Mouse (Mus musculus) limb, embryonic 15.5 days (tissue): ENCODE measurements around the gene Eif2b4. TPM values are rescaled to one million over a fixed set of nuclear protein-coding genes. Genes with fewer than 3 reads are reported as not detected.
"Not testable (repeated sequence)": the region's sequence is repeated elsewhere in the genome, so short reads cannot be mapped to it uniquely, and the experiment has no call there.

Experiments used
- ATAC-seq: fragments of 200-750 bp; cut with Nextera tagmentation; 2 replicates; pipeline ENCODE4 v1.8.0; 2017; ENCODE audit warnings: low read depth, moderate TSS enrichment; ENCODE audit not compliant: insufficient number of reproducible peaks, low FRiP score, low TSS enrichment
- H3K27ac ChIP-seq: fragments of 300-500 bp; sonication (generic); 2 replicates; pipeline ENCODE4 v1.5.1; 2015; ENCODE audit warnings: moderate library complexity, mild to moderate bottlenecking, inconsistent platforms
- H3K27me3 ChIP-seq: fragments of 300-500 bp; sonication (generic); 2 replicates; pipeline ENCODE4 v1.6.1; 2015; ENCODE audit warnings: inconsistent platforms
- H3K36me3 ChIP-seq: fragments of 300-500 bp; sonication (generic); 2 replicates; pipeline ENCODE4 v1.6.1; 2015; ENCODE audit warnings: inconsistent platforms
- H3K4me1 ChIP-seq: fragments of 300-500 bp; sonication (generic); 2 replicates; pipeline ENCODE4 v1.6.1; 2015; ENCODE audit warnings: inconsistent platforms
- H3K4me2 ChIP-seq: fragments of 300-500 bp; sonication (generic); 2 replicates; pipeline ENCODE4 v1.6.1; 2015; ENCODE audit warnings: mild to moderate bottlenecking, inconsistent platforms
- H3K4me3 ChIP-seq: fragments of 300-500 bp; sonication (generic); 2 replicates; pipeline ENCODE4 v1.5.1; 2015; ENCODE audit warnings: mild to moderate bottlenecking, inconsistent platforms
- H3K9ac ChIP-seq: fragments of 300-500 bp; sonication (generic); 2 replicates; pipeline ENCODE4 v1.6.1; 2015; ENCODE audit warnings: inconsistent platforms
- H3K9me3 ChIP-seq: fragments of 300-500 bp; sonication (generic); 2 replicates; pipeline ENCODE4 v1.6.1; 2016; ENCODE audit warnings: inconsistent platforms
- WGBS: fragments of 180-500 bp; shearing (Covaris S2); methylation state at CpG from one replicate; pipeline ENCODE4 v1.1.7; 2015; 5-methylcytosine and 5-hydroxymethylcytosine counted together
- polyA plus RNA-seq: library from polyadenylated mRNA; unstranded; fragments of >200 nt; fragmentation: Nextera tagmentation; extraction: Ambion mirVana; gene quantifications from 2 replicates; pipeline ENCODE4 v1.2.1, GENCODE M21; 2015

Eif2b4 gene
- polyA plus RNA-seq, 1 experiment from 2014 or later: 64.2 TPM

- ATAC-seq: no peak
- Histone ChIP-seq H3K27me3 (no peaks in the 10 kb centered on the region), H3K4me3 (peak overlapping the region; percentile 99), H3K27ac (no peak overlapping the region), H3K4me2 (peak overlapping the region; percentile 78), H3K36me3 (0 out of 2 replicates have a peak, but pooled peaks cover 2% of the 10 kb centered on the region), H3K4me1 (peaks cover 16% of the 10 kb centered on the region; the same call in 1 of the 2 replicates), H3K9me3 (no peaks in the 10 kb centered on the region), H3K9ac (no peak overlapping the region)
- WGBS: 0% methylated on average over 2 of the region's 2 CpGs
Measured at GRCm38 (mm10) chr5:31219070-31219469, 25.8 kb upstream of the Eif2b4 start.

DNA sequence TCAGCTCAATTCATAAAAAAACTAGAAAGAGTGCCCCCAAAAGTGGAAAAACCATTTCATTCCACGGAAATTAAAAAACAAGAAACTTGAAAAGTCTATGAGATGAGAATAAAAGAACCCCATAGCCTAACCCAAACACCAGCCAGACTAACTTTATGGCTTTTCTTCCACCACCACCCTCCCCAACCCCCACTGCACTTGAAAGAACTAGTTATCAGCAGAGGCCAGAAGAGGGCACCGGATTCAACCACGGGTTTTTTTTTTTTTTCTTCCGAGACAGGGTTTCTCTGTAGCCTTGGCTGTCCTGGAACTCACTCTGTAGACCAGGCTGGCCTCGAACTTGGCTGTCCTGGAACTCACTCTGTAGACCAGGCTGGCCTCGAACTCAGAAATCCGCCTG is 25.1 kb upstream of the Eif2b4 start:
- H3K4me1 ChIP-seq: peaks cover 16% of the 10 kb centered on the region; the same call in 1 of the 2 replicates
- no peak overlapping the region for H3K4me2 ChIP-seq
- H3K4me3 ChIP-seq: no peak overlapping the region
- no peak overlapping the region for H3K9ac ChIP-seq
- no peaks in the 10 kb centered on the region for H3K27me3 ChIP-seq
- H3K9me3 ChIP-seq: no peaks in the 10 kb centered on the region
- no peak for ATAC-seq
- H3K27ac ChIP-seq: no peak overlapping the region
- H3K36me3 ChIP-seq: 0 out of 2 replicates have a peak, but pooled peaks cover 2% of the 10 kb centered on the region
- WGBS: 63% methylated on average over 7 of the region's 7 CpGs

DNA sequence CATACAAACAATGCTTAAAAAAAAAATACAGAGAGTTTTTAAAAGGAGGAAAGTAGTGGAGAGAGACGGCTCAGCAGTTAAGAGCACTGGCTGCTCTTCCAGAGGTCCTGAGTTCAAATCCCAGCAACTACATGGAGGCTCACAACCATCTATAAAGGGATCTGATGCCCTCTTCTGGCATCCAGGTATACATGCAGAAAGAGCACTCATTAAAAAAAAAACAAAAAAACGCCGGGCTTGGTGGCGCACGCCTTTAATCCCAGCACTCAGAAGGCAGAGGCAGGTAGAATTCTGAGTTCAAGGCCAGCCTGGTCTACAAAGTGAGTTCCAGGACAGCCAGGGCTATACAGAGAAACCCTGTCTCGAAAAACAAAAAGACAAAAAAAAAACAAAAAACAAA is 23.3 kb upstream of the Eif2b4 start:
- not testable (repeated sequence) for H3K27me3 ChIP-seq, H3K36me3 ChIP-seq, H3K27ac ChIP-seq, ATAC-seq, H3K9ac ChIP-seq, H3K4me2 ChIP-seq, H3K9me3 ChIP-seq, H3K4me3 ChIP-seq
- H3K4me1 ChIP-seq: peaks cover 16% of the 10 kb centered on the region; the same call in 1 of the 2 replicates
- WGBS: 91% methylated on average over 6 of the region's 6 CpGs

DNA sequence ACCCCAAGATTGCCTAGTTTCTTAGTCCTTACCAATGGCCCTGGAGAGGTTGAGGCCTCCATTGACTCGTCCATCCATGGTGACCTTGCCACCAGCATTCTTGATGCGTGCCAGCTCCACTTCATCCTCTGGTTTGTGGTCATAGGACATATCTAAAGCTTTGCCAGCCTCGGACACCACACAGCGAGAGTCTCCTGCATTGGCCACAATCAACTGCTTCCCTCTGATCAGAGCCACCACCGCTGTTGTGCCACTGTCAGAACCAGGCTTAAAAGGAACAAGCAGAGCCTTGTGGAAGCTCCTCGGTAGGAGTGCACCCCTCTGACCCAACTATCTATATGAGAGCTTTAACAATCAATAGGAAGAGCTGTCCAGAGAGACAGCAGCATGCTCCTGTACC is 11.2 kb upstream of the Eif2b4 start:
- H3K4me1 ChIP-seq: peaks cover 27% of the 10 kb centered on the region
- ATAC-seq: no peak
- no peak overlapping the region for H3K27ac ChIP-seq
- H3K4me3 ChIP-seq: no peak overlapping the region
- 90% methylated on average over 6 of the region's 6 CpGs for WGBS
- H3K27me3 ChIP-seq: no peaks in the 10 kb centered on the region
- no peak overlapping the region for H3K9ac ChIP-seq
- peaks cover 5% of the 10 kb centered on the region; the same call in 1 of the 2 replicates for H3K9me3 ChIP-seq
- H3K4me2 ChIP-seq: no peak overlapping the region
- H3K36me3 ChIP-seq: peaks cover 62% of the 10 kb centered on the region

DNA sequence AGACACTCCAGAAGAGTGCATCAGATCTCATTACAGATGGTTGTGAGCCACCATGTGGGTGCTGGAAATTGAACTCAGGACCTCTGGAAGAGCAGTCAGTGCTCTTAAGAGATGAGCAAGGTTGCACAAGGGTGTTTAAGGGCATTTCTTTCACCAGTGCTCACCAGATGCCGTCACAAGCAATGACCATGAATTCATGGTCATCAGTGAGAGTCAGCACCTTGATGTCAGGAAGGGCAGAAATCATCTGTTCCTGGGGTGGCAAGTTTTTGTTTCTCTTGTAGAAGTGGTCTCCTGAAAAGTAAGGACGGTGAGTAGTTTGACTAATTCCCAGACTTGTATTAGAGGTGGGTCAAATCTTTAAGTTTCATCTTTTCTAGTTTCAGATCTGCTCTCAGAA is 10.6 kb upstream of the Eif2b4 start:
- H3K4me3 ChIP-seq: no peak overlapping the region
- H3K36me3 ChIP-seq: peaks cover 68% of the 10 kb centered on the region
- no peak for ATAC-seq
- peaks cover 5% of the 10 kb centered on the region; the same call in 1 of the 2 replicates for H3K9me3 ChIP-seq
- no peak overlapping the region for H3K27ac ChIP-seq
- no peak overlapping the region for H3K9ac ChIP-seq
- H3K4me1 ChIP-seq: peaks cover 27% of the 10 kb centered on the region
- no peak overlapping the region for H3K4me2 ChIP-seq
- WGBS: 96% methylated on average over 2 of the region's 2 CpGs
- no peaks in the 10 kb centered on the region for H3K27me3 ChIP-seq

- 83% methylated on average over 7 of the region's 7 CpGs for WGBS
- H3K36me3 ChIP-seq: peaks cover 74% of the 10 kb centered on the region
- peak overlapping the region; percentile 37; the same call in 1 of the 2 replicates for H3K9ac ChIP-seq
Measured at GRCm38 (mm10) chr5:31202933-31203332, 9.7 kb upstream of the Eif2b4 start.

DNA sequence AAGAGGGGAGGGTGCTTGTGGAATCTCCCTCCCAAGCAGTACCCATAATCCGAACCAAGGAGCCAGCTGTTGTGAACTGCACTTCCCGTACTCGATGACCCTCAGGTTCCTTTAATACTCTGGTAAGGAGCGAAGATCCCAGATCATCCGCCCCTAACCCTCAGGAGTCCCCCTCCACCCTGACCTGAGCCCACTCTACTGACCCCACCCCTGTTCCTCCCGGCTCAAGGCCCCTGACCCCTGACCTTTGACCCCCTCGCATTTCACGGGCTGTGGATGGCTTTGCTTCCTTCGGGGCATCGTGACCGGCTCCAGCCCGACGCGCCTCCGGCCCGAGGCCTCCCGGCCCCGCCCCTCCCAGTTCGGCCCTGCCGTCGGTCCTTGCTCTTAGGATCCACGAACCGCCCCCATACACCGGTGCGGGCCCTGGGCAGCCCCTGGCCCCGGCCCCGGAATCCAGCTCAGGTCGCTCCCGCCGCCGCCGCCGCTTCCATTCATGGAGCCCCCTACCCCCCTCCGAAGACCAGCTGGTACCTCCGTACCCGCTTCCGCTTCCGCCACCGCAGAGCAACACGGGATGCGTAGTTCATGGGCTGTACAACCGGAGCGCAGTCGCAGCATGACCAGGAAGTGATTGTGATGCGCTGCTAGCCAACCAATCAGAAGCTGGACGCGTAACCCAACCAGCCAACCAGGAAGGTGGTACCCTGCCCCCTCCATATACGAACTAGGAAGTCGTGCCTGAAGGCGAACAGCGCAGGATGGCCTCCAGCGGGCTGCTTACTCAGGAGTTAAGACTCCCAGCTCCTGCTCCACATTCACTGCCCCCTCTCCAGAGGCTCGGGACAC is 8.7 kb upstream of the Eif2b4 start, which contains the start of gene Zfp513:
Gene Zfp513, minus strand, starts transcription at position 562 of the 849 bp plus-strand sequence.
- Histone ChIP-seq H3K9ac (peak within 1 kb of the TSS; percentile 95), H3K9me3 (peaks cover 5% of the 10 kb centered on the region; the same call in 1 of the 2 replicates), H3K4me2 (peak within 1 kb of the TSS; percentile 80), H3K27me3 (no peaks in the 10 kb centered on the region), H3K4me3 (peak within 1 kb of the TSS; percentile 92), H3K27ac (peak within 1 kb of the TSS; percentile 84), H3K36me3 (peaks cover 76% of the 10 kb centered on the region), H3K4me1 (peaks cover 30% of the 10 kb centered on the region)
- peak; percentile 95 for ATAC-seq
- WGBS: 0% methylated on average over 52 of the region's 53 CpGs

More at GRCm38 (mm10) chr5:31202933-31203332, 9.7 kb upstream of the Eif2b4 start:
- H3K4me2 ChIP-seq: peak overlapping the region; percentile 80
- peaks cover 5% of the 10 kb centered on the region; the same call in 1 of the 2 replicates for H3K9me3 ChIP-seq
- no peaks in the 10 kb centered on the region for H3K27me3 ChIP-seq
- peak overlapping the region; percentile 81 for H3K27ac ChIP-seq
- ATAC-seq: no peak
- H3K4me3 ChIP-seq: peak overlapping the region; percentile 92
- peaks cover 27% of the 10 kb centered on the region for H3K4me1 ChIP-seq

DNA sequence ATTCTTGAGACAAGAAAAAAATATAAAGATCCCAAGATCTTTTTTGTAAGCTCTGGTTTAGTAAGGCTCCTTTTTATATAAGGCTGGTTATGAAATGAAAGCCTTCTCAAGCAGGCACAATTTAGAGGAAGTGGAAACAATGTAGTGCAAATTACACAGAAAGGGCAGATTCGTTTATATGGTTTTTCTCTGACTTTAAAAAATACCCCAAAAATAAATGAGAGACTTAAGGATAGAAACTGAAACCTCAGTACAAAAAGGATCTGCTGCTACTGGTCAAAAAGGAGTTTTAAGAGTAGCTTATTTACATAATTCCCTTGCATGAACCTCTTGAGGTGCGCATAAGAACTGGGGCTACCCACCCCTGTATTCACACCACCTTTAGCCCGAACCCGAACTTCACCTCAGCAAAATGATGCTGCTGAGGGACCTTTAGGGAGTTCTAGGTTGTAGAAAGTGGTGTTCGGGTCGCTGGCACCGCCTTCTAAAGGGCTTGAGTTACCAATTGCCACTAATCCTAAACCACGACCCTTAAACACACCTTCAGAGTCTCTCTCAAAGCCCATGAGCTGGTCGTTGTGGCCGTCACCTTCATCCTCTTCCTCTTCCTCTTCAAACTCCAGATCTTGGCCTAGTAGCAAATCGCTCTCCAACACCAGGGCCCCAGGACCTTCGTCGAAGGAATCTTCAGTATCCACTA is 8.0 kb upstream of the Eif2b4 start:
- no peaks in the 10 kb centered on the region for H3K27me3 ChIP-seq
- WGBS: 16% methylated on average over 13 of the region's 13 CpGs
- H3K9ac ChIP-seq: peak overlapping the region; percentile 95
- peak overlapping the region; percentile 72 for H3K4me2 ChIP-seq
- H3K4me3 ChIP-seq: peak overlapping the region; percentile 92
- H3K36me3 ChIP-seq: peaks cover 78% of the 10 kb centered on the region
- no peak for ATAC-seq
- H3K4me1 ChIP-seq: peaks cover 30% of the 10 kb centered on the region
- H3K27ac ChIP-seq: peak overlapping the region; percentile 84
- H3K9me3 ChIP-seq: peaks cover 5% of the 10 kb centered on the region; the same call in 1 of the 2 replicates

GRCm38 (mm10) chr5:31200327-31200768 is 7.1 kb upstream of the Eif2b4 start:
- H3K9ac ChIP-seq: no peak overlapping the region
- H3K36me3 ChIP-seq: peaks cover 79% of the 10 kb centered on the region
- peak; percentile 3; the same call in 1 of the 2 replicates for ATAC-seq
- no peak overlapping the region for H3K4me2 ChIP-seq
- H3K4me1 ChIP-seq: peaks cover 30% of the 10 kb centered on the region
- 89% methylated on average over 27 of the region's 27 CpGs for WGBS
- H3K4me3 ChIP-seq: peak overlapping the region; percentile 92; the same call in 1 of the 2 replicates
- H3K9me3 ChIP-seq: peaks cover 5% of the 10 kb centered on the region; the same call in 1 of the 2 replicates
- H3K27ac ChIP-seq: no peak overlapping the region
- no peaks in the 10 kb centered on the region for H3K27me3 ChIP-seq

GRCm38 (mm10) chr5:31199893-31200292 is 6.7 kb upstream of the Eif2b4 start:
- no peak for ATAC-seq
- WGBS: 83% methylated on average over 9 of the region's 9 CpGs
- H3K9me3 ChIP-seq: peaks cover 5% of the 10 kb centered on the region; the same call in 1 of the 2 replicates

GRCm38 (mm10) chr5:31199321-31199892 is 6.2 kb upstream of the Eif2b4 start:
- no peak overlapping the region for H3K4me2 ChIP-seq
- no peak overlapping the region for H3K9ac ChIP-seq
- 90% methylated on average over 19 of the region's 19 CpGs for WGBS
- no peak overlapping the region for H3K27ac ChIP-seq
- H3K4me3 ChIP-seq: no peak overlapping the region
- no peaks in the 10 kb centered on the region for H3K27me3 ChIP-seq
- peaks cover 79% of the 10 kb centered on the region for H3K36me3 ChIP-seq
- ATAC-seq: no peak
- peaks cover 36% of the 10 kb centered on the region for H3K4me1 ChIP-seq
- H3K9me3 ChIP-seq: peaks cover 5% of the 10 kb centered on the region; the same call in 1 of the 2 replicates

More at GRCm38 (mm10) chr5:31199893-31200292, 6.7 kb upstream of the Eif2b4 start:
- H3K36me3 ChIP-seq: peaks cover 79% of the 10 kb centered on the region
- H3K9ac ChIP-seq: no peak overlapping the region
- H3K27ac ChIP-seq: no peak overlapping the region
- no peaks in the 10 kb centered on the region for H3K27me3 ChIP-seq
- H3K4me3 ChIP-seq: no peak overlapping the region
- peaks cover 33% of the 10 kb centered on the region for H3K4me1 ChIP-seq
- H3K4me2 ChIP-seq: no peak overlapping the region
